Mouse (Mus musculus) neural tube, embryonic 12.5 days (tissue): ENCODE data around the gene Tmcc1. TPM values are rescaled to one million over a fixed set of nuclear protein-coding genes. Genes with fewer than 3 reads are reported as not detected.
"Not testable (repeated sequence)": the region's sequence is repeated elsewhere in the genome, so short reads cannot be mapped to it uniquely, and the experiment has no call there.

Experiments used
- ATAC-seq: fragments of 200-750 bp; cut with Nextera tagmentation; 2 replicates; pipeline ENCODE4 v1.8.0; 2017; ENCODE audit warnings: low read depth, mild to moderate bottlenecking, moderate TSS enrichment, moderate library complexity; ENCODE audit not compliant: low FRiP score
- H3K27ac ChIP-seq: fragments of 300-500 bp; sonication (generic); 2 replicates; pipeline ENCODE4 v1.5.1; 2016
- H3K27me3 ChIP-seq: fragments of 300-500 bp; sonication (generic); replicated peaks from 2 replicates; pipeline ENCODE4 v1.6.1; 2016; ENCODE audit warnings: mild to moderate bottlenecking
- H3K36me3 ChIP-seq: fragments of 300-500 bp; sonication (generic); 2 replicates; pipeline ENCODE4 v1.6.1; 2016; ENCODE audit warnings: mild to moderate bottlenecking
- H3K4me1 ChIP-seq: fragments of 300-500 bp; sonication (generic); 2 replicates; pipeline ENCODE4 v1.6.1; 2016
- H3K4me2 ChIP-seq: fragments of 300-500 bp; sonication (generic); replicated peaks from 2 replicates; pipeline ENCODE4 v1.6.1; 2016; ENCODE audit warnings: mild to moderate bottlenecking
- H3K4me3 ChIP-seq: fragments of 300-500 bp; sonication (generic); 2 replicates; pipeline ENCODE4 v1.5.1; 2016
- H3K9ac ChIP-seq: fragments of 300-500 bp; sonication (generic); 2 replicates; pipeline ENCODE4 v1.6.1; 2016; ENCODE audit warnings: mild to moderate bottlenecking
- H3K9me3 ChIP-seq: fragments of 300-500 bp; sonication (generic); 2 replicates; pipeline ENCODE4 v1.6.1; 2016; ENCODE audit warnings: mild to moderate bottlenecking
- WGBS: fragments of 180-500 bp; shearing (Covaris S2); methylation state at CpG from one replicate; pipeline ENCODE4 v1.1.7; 2016; 5-methylcytosine and 5-hydroxymethylcytosine counted together
- polyA plus RNA-seq: library from polyadenylated mRNA; unstranded; fragments of >200 nt; fragmentation: Nextera tagmentation; extraction: Ambion mirVana; gene quantifications from 2 replicates; pipeline ENCODE4 v1.2.1, GENCODE M21; 2016

Tmcc1 gene
- polyA plus RNA-seq = 27.1 and 34.3 TPM in 2 replicates

GRCm38 (mm10) chr6:116193394-116194393 is at the start of gene Tmcc1:
Gene Tmcc1, minus strand, starts transcription at chr6:116193486.
- H3K36me3 ChIP-seq = no peaks in the 10 kb centered on the region
- peak; percentile 88 for ATAC-seq
- peaks cover 16% of the 10 kb centered on the region for H3K4me1 ChIP-seq
- no peaks in the 10 kb centered on the region for H3K9me3 ChIP-seq
- no peaks in the 10 kb centered on the region for H3K27me3 ChIP-seq
- peak within 1 kb of the TSS; percentile 77 for H3K4me2 ChIP-seq
- peak within 1 kb of the TSS; percentile 87 for H3K4me3 ChIP-seq
- WGBS = under 1% methylated on average over 57 of the region's 68 CpGs
- peak within 1 kb of the TSS; percentile 62 for H3K27ac ChIP-seq
- H3K9ac ChIP-seq = peak within 1 kb of the TSS; percentile 87

- no peak overlapping the region for H3K9ac ChIP-seq
- no peak overlapping the region for H3K4me2 ChIP-seq
- ATAC-seq = no peak
- no peak overlapping the region for H3K4me3 ChIP-seq
- H3K9me3 ChIP-seq = no peaks in the 10 kb centered on the region
- H3K27me3 ChIP-seq = no peaks in the 10 kb centered on the region
- no peaks in the 10 kb centered on the region for H3K4me1 ChIP-seq
- H3K27ac ChIP-seq = no peak overlapping the region
- H3K36me3 ChIP-seq = peaks cover 64% of the 10 kb centered on the region
- WGBS = 87% methylated on average over 2 of the region's 2 CpGs
Measured at GRCm38 (mm10) chr6:116240371-116240770, 47.1 kb upstream of the Tmcc1 start.

GRCm38 (mm10) chr6:116238083-116238482 is 44.8 kb upstream of the Tmcc1 start:
- Histone ChIP-seq H3K9me3 (no peaks in the 10 kb centered on the region), H3K27ac (no peak overlapping the region), H3K4me3 (no peak overlapping the region), H3K27me3 (no peaks in the 10 kb centered on the region), H3K9ac (no peak overlapping the region), H3K4me2 (no peak overlapping the region), H3K4me1 (no peaks in the 10 kb centered on the region), H3K36me3 (peaks cover 64% of the 10 kb centered on the region)
- no peak for ATAC-seq
- WGBS = 90% methylated on average over 5 of the region's 5 CpGs

- Histone ChIP-seq H3K4me3 (no peak overlapping the region), H3K4me2 (no peak overlapping the region), H3K4me1 (no peaks in the 10 kb centered on the region), H3K9me3 (no peaks in the 10 kb centered on the region), H3K27ac (no peak overlapping the region), H3K36me3 (peaks cover 70% of the 10 kb centered on the region), H3K27me3 (no peaks in the 10 kb centered on the region), H3K9ac (no peak overlapping the region)
- ATAC-seq = no peak
- 93% methylated on average over 5 of the region's 5 CpGs for WGBS
Measured at GRCm38 (mm10) chr6:116235336-116235735, 42.0 kb upstream of the Tmcc1 start.

- 93% methylated on average over 2 of the region's 2 CpGs for WGBS
- H3K27me3 ChIP-seq, H3K27ac ChIP-seq, H3K4me3 ChIP-seq, H3K9ac ChIP-seq, H3K4me1 ChIP-seq, H3K4me2 ChIP-seq, H3K9me3 ChIP-seq, ATAC-seq: not testable (repeated sequence)
- H3K36me3 ChIP-seq = peaks cover 65% of the 10 kb centered on the region
Measured at GRCm38 (mm10) chr6:116234821-116235220, 41.5 kb upstream of the Tmcc1 start.

- Histone ChIP-seq H3K36me3 (peaks cover 68% of the 10 kb centered on the region), H3K9ac (no peak overlapping the region), H3K4me1 (no peaks in the 10 kb centered on the region), H3K9me3 (no peaks in the 10 kb centered on the region), H3K4me2 (no peak overlapping the region), H3K4me3 (no peak overlapping the region), H3K27ac (no peak overlapping the region), H3K27me3 (no peaks in the 10 kb centered on the region)
- WGBS = 65% methylated on average over 12 of the region's 12 CpGs
- 0 out of 2 replicates have a peak, but pooled peaks have one; percentile 48 for ATAC-seq
Measured at GRCm38 (mm10) chr6:116228785-116229525, 35.7 kb upstream of the Tmcc1 start.

GRCm38 (mm10) chr6:116227767-116228166 is 34.5 kb upstream of the Tmcc1 start:
- Histone ChIP-seq H3K9ac (no peak overlapping the region), H3K4me2 (no peak overlapping the region), H3K27me3 (no peaks in the 10 kb centered on the region), H3K4me3 (no peak overlapping the region), H3K36me3 (peaks cover 64% of the 10 kb centered on the region), H3K4me1 (no peaks in the 10 kb centered on the region), H3K9me3 (no peaks in the 10 kb centered on the region), H3K27ac (no peak overlapping the region)
- no peak for ATAC-seq
- 76% methylated on average over 11 of the region's 11 CpGs for WGBS

- H3K9me3 ChIP-seq = no peaks in the 10 kb centered on the region
- under 1% methylated on average over 51 of the region's 51 CpGs for WGBS
- H3K9ac ChIP-seq = peak within 1 kb of the TSS; percentile 78
- peak; percentile 99 for ATAC-seq
- peak within 1 kb of the TSS; percentile 69 for H3K4me3 ChIP-seq
- peak within 1 kb of the TSS; percentile 91 for H3K4me2 ChIP-seq
- H3K27ac ChIP-seq = peak within 1 kb of the TSS; percentile 44; the same call in 1 of the 2 replicates
- peaks cover 14% of the 10 kb centered on the region for H3K4me1 ChIP-seq
- H3K27me3 ChIP-seq = no peaks in the 10 kb centered on the region
- H3K36me3 ChIP-seq = peaks cover 16% of the 10 kb centered on the region; the same call in 1 of the 2 replicates
Measured at GRCm38 (mm10) chr6:116207729-116208534, 14.6 kb upstream of the Tmcc1 start, which contains the start of gene Washc2. Gene Washc2, plus strand, starts transcription at chr6:116208038.

GRCm38 (mm10) chr6:116199682-116200081 is 6.4 kb upstream of the Tmcc1 start:
- ATAC-seq = no peak
- no peaks in the 10 kb centered on the region for H3K4me1 ChIP-seq
- no peak overlapping the region for H3K4me3 ChIP-seq
- H3K9ac ChIP-seq = no peak overlapping the region
- no peak overlapping the region for H3K27ac ChIP-seq
- H3K27me3 ChIP-seq = no peaks in the 10 kb centered on the region
- H3K4me2 ChIP-seq = no peak overlapping the region
- WGBS = 72% methylated on average over 2 of the region's 2 CpGs
- no peaks in the 10 kb centered on the region for H3K9me3 ChIP-seq
- no peaks in the 10 kb centered on the region for H3K36me3 ChIP-seq

- H3K4me3 ChIP-seq = no peak overlapping the region
- H3K36me3 ChIP-seq = no peaks in the 10 kb centered on the region
- 38% methylated on average over 3 of the region's 3 CpGs for WGBS
- no peaks in the 10 kb centered on the region for H3K9me3 ChIP-seq
- no peak overlapping the region for H3K27ac ChIP-seq
- no peaks in the 10 kb centered on the region for H3K4me1 ChIP-seq
- ATAC-seq = no peak
- H3K4me2 ChIP-seq = no peak overlapping the region
- no peak overlapping the region for H3K9ac ChIP-seq
- H3K27me3 ChIP-seq = no peaks in the 10 kb centered on the region
Measured at GRCm38 (mm10) chr6:116198173-116198572, 4.9 kb upstream of the Tmcc1 start.

- no peak for ATAC-seq
- Histone ChIP-seq H3K4me2 (no peak overlapping the region), H3K36me3 (no peaks in the 10 kb centered on the region), H3K27ac (no peak overlapping the region), H3K27me3 (no peaks in the 10 kb centered on the region), H3K9ac (no peak overlapping the region), H3K4me3 (no peak overlapping the region), H3K9me3 (no peaks in the 10 kb centered on the region), H3K4me1 (peaks cover 15% of the 10 kb centered on the region)
- 74% methylated on average over 8 of the region's 8 CpGs for WGBS
Measured at GRCm38 (mm10) chr6:116195811-116196210, 2.5 kb upstream of the Tmcc1 start.
